In genomic region chr8:111337890-111338347, GRCm38 (mm10) we compare ENCODE assay signal across 8 mouse cellular contexts. TPM values are rescaled to one million over a fixed set of nuclear protein-coding genes. Genes with fewer than 3 reads are reported as not detected.
DNase-seq lines count a peak whose midpoint lies in the region; ATAC-seq lines count a peak whose summit lies in the region.

Mlkl (minus strand) TSS chr8:111338177.

- no peaks in the 10 kb centered on the region for H3K36me3 ChIP-seq in forebrain, embryonic 12.5 days (replicated peaks)
- no peaks in the 10 kb centered on the region for H3K36me3 ChIP-seq in limb, embryonic 13.5 days
- no peaks in the 10 kb centered on the region for H3K36me3 ChIP-seq in midbrain, embryonic 14.5 days (ENCODE audit: control insufficient read depth, insufficient read depth, low read length)
- H3K36me3 ChIP-seq in stomach, embryonic 14.5 days (ENCODE audit: control insufficient read depth, insufficient read depth, low read length) = no peaks in the 10 kb centered on the region

- 1% methylated on average over 29 of the region's 29 CpGs for WGBS in forebrain, embryonic 12.5 days
- 1% methylated on average over 29 of the region's 29 CpGs for WGBS in limb, embryonic 13.5 days
- WGBS in midbrain, embryonic 14.5 days = 1% methylated on average over 29 of the region's 29 CpGs
- under 1% methylated on average over 29 of the region's 29 CpGs for WGBS in stomach, embryonic 14.5 days

- H3K4me3 ChIP-seq in forebrain, embryonic 12.5 days (replicated peaks) = peak within 1 kb of the TSS; percentile 42
- H3K4me3 ChIP-seq in limb, embryonic 13.5 days = peak within 1 kb of the TSS; percentile 44
- H3K4me3 ChIP-seq in midbrain, embryonic 14.5 days (replicated peaks; ENCODE audit: low read depth, low read length) = peak within 1 kb of the TSS; percentile 31
- peak within 1 kb of the TSS; percentile 42 for H3K4me3 ChIP-seq in stomach, embryonic 14.5 days (ENCODE audit: low read depth, low read length)

- ATAC-seq in CD4-positive, CD25-positive, alpha-beta regulatory T cell, adult 4 months = peak; percentile 50
- ATAC-seq in forebrain, embryonic 12.5 days (ENCODE audit: low FRiP score) = no peak
- ATAC-seq in hematopoietic stem cell, adult 5-6 weeks (replicated peaks in 1 of 2; ENCODE audit: insufficient read depth in 1 of 2, low FRiP score in 2 of 2, low TSS enrichment in 1 of 2, low read depth in 1 of 2, poor library complexity in 2 of 2, severe bottlenecking in 2 of 2) = peak; percentile 55 to 70
- no peak for ATAC-seq in limb, embryonic 13.5 days (ENCODE audit: low FRiP score, low read depth)
- no peak for ATAC-seq in midbrain, embryonic 14.5 days (ENCODE audit: low FRiP score, low TSS enrichment)
- ATAC-seq in stomach, embryonic 14.5 days (ENCODE audit: insufficient number of reproducible peaks, insufficient read depth, low FRiP score, low read depth) = 0 out of 2 replicates have a peak, but pooled peaks have one; percentile 28

- no peaks in the 10 kb centered on the region for H3K9me3 ChIP-seq in forebrain, embryonic 12.5 days
- H3K9me3 ChIP-seq in limb, embryonic 13.5 days = no peaks in the 10 kb centered on the region
- no peaks in the 10 kb centered on the region for H3K9me3 ChIP-seq in midbrain, embryonic 14.5 days (ENCODE audit: control insufficient read depth, low read length)
- H3K9me3 ChIP-seq in stomach, embryonic 14.5 days (ENCODE audit: control insufficient read depth, low read depth, low read length) = no peaks in the 10 kb centered on the region

- H3K27me3 ChIP-seq in forebrain, embryonic 12.5 days = peaks cover 55% of the 10 kb centered on the region
- H3K27me3 ChIP-seq in limb, embryonic 13.5 days = peaks cover 64% of the 10 kb centered on the region
- 0 out of 2 replicates have a peak, but pooled peaks cover 9% of the 10 kb centered on the region for H3K27me3 ChIP-seq in midbrain, embryonic 14.5 days (ENCODE audit: control insufficient read depth, insufficient read depth, low read length)
- no peaks in the 10 kb centered on the region for H3K27me3 ChIP-seq in stomach, embryonic 14.5 days (ENCODE audit: control insufficient read depth, insufficient read depth, low read length)

- H3K27ac ChIP-seq in forebrain, embryonic 12.5 days = no peak within 1 kb of the TSS
- no peak within 1 kb of the TSS for H3K27ac ChIP-seq in limb, embryonic 13.5 days
- no peak within 1 kb of the TSS for H3K27ac ChIP-seq in midbrain, embryonic 14.5 days (replicated peaks; ENCODE audit: low read depth, low read length)
- no peak within 1 kb of the TSS for H3K27ac ChIP-seq in stomach, embryonic 14.5 days (ENCODE audit: low read length)

- peak; percentile 48 to 61 for DNase-seq in adrenal gland, adult 18-20 months (ENCODE audit: low spot score in 2 of 2)
- peak; percentile 50 for DNase-seq in midbrain, embryonic 14.5 days
- DNase-seq in layer of hippocampus, adult 11-12 months (ENCODE audit: low spot score) = no peak

- peaks cover 5% of the 10 kb centered on the region; the same call in 1 of the 2 replicates for H3K4me1 ChIP-seq in forebrain, embryonic 12.5 days
- H3K4me1 ChIP-seq in limb, embryonic 13.5 days = peaks cover 12% of the 10 kb centered on the region
- peaks cover 5% of the 10 kb centered on the region; the same call in 1 of the 2 replicates for H3K4me1 ChIP-seq in midbrain, embryonic 14.5 days (ENCODE audit: control insufficient read depth, insufficient read depth, low read length)
- H3K4me1 ChIP-seq in stomach, embryonic 14.5 days (ENCODE audit: control insufficient read depth, insufficient read depth, low read length) = peaks cover 4% of the 10 kb centered on the region; the same call in 1 of the 2 replicates

- H3K9ac ChIP-seq in forebrain, embryonic 12.5 days = 0 out of 2 replicates have a peak within 1 kb of the TSS, but pooled peaks have one; percentile 31
- peak within 1 kb of the TSS; percentile 50; the same call in 1 of the 2 replicates for H3K9ac ChIP-seq in limb, embryonic 13.5 days
- H3K9ac ChIP-seq in midbrain, embryonic 14.5 days (replicated peaks; ENCODE audit: low read length) = no peak within 1 kb of the TSS; the same call in 1 of the 2 replicates
- no peak within 1 kb of the TSS; the same call in 1 of the 2 replicates for H3K9ac ChIP-seq in stomach, embryonic 14.5 days (replicated peaks; ENCODE audit: low read depth, low read length)

- peak within 1 kb of the TSS; percentile 76 for H3K4me2 ChIP-seq in forebrain, embryonic 12.5 days
- peak within 1 kb of the TSS; percentile 75 for H3K4me2 ChIP-seq in limb, embryonic 13.5 days (replicated peaks)
- peak within 1 kb of the TSS; percentile 59 for H3K4me2 ChIP-seq in midbrain, embryonic 14.5 days (ENCODE audit: low read length)
- H3K4me2 ChIP-seq in stomach, embryonic 14.5 days (replicated peaks; ENCODE audit: low read depth, low read length) = peak within 1 kb of the TSS; percentile 86

RNA-seq across cellular contexts. Expression of gene Mlkl, which starts in this region (rescaled TPM):
- polyA plus RNA-seq in CD4-positive, CD25-positive, alpha-beta regulatory T cell, adult 4 months (2017; shearing (Covaris generic)) = 1 to 10 TPM; 5.3 to 7.1 TPM
- total RNA-seq in adrenal gland, adult 18-20 months (2021) = 10 to 100 TPM in 1 of 2 experiments, 1 to 10 TPM in 1; 5.1 to 16.4 TPM
- 0.45 TPM in 1 of 2 replicates, not detected in the other for polyA plus RNA-seq in forebrain, embryonic 12.5 days (2016; fragmentation: Nextera tagmentation; extraction: Ambion mirVana)
- 49.0 and 49.4 TPM in 2 replicates for total RNA-seq in hematopoietic stem cell, adult 5-6 weeks (2017)
- 0.42 and 0.47 TPM in 2 replicates for polyA plus RNA-seq in limb, embryonic 13.5 days (2015; fragmentation: Nextera tagmentation; extraction: Ambion mirVana)
- 0.78 TPM in 1 of 2 replicates, not detected in the other for polyA plus RNA-seq in midbrain, embryonic 14.5 days (2014; fragmentation: Nextera tagmentation; extraction: Ambion mirVana)
- polyA plus RNA-seq in stomach, embryonic 14.5 days (2014; fragmentation: Nextera tagmentation; extraction: Ambion mirVana) = 0.74 and 1.8 TPM in 2 replicates

Comparison
In these comparisons a context has a peak if more than half of its experiments do, and no peak if none do; other contexts are left out.
1. Peak in DNase-seq, H3K4me3 ChIP-seq and H3K4me2 ChIP-seq in midbrain, embryonic 14.5 days; RNA of the gene not detected or under 1 TPM.
2. ATAC-seq: peak in CD4-positive, CD25-positive, alpha-beta regulatory T cell, adult 4 months (single experiment), hematopoietic stem cell, adult 5-6 weeks (2 of 2) and stomach, embryonic 14.5 days (single experiment); none in forebrain, embryonic 12.5 days (single experiment), limb, embryonic 13.5 days (single experiment) and midbrain, embryonic 14.5 days (single experiment).
3. H3K9ac ChIP-seq: peak in forebrain, embryonic 12.5 days (single experiment) and limb, embryonic 13.5 days (single experiment); none in midbrain, embryonic 14.5 days (single experiment) and stomach, embryonic 14.5 days (single experiment).
4. Peak in every context shown above with its lines, with median percentiles within 50 percentile points of each other: H3K4me2 ChIP-seq and H3K4me3 ChIP-seq.